Mouse (Mus musculus) C2C12 (cell line): Measurements from ENCODE around the gene Mbd4.

ENCODE experiments used
- CTCF ChIP-seq: IDR thresholded peaks from one replicate; pipeline ENCODE4 v1.5.1; 2011; ENCODE audit not compliant: control insufficient read depth, insufficient read depth, insufficient read length
- FOSL1 ChIP-seq: IDR thresholded peaks from one replicate; pipeline ENCODE4 v1.8.0; 2011; ENCODE audit warnings: mild to moderate bottlenecking, low read length; ENCODE audit not compliant: poor library complexity, insufficient read depth, severe bottlenecking

DNA sequence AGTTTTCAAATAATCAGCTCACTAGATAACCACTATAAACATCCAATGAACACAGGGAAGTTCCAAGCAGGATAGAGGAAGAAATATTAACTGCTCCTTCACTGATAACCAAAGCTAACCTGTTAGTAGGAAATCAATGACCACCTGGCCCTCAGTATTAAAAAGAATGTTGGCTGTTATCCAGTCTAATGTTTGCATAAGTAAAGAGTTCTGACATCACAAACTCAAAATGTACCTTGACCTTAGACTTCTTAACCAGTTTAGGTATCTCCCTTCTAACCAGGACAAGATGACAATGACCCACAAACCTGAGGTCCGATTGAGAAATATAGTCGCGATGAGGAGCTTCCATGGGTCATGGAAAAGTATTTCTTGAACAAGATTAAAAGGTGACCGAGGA, 8.2 kb downstream of the Mbd4 start:
- no peak for TF ChIP-seq CTCF
- no peak for TF ChIP-seq FOSL1
